Mouse (Mus musculus) cerebellum, adult 2 months (tissue): ENCODE results near the gene Sec31a.

Experiments used
- CTCF ChIP-seq: fragments of 200-500 bp; IDR thresholded peaks from 2 replicates; pipeline ENCODE4 v1.5.1; 2011; ENCODE audit warnings: low read depth, mild to moderate bottlenecking, control low read depth, low read length, moderate library complexity, borderline replicate concordance; ENCODE audit not compliant: insufficient read depth
- POLR2A ChIP-seq: fragments of 200-500 bp; IDR thresholded peaks from 2 replicates; pipeline ENCODE4 v1.6.1; 2011; ENCODE audit warnings: low read length, control low read depth, borderline replicate concordance; ENCODE audit not compliant: insufficient read depth

GRCm38 (mm10) chr5:100380277-100380676, 35.8 kb downstream of the Sec31a start:
- no peak for TF ChIP-seq CTCF
- TF ChIP-seq POLR2A, result no peak
